Mouse (Mus musculus) splenic B cell, adult 2 months (primary cell): ENCODE results near the gene Sh3yl1.
A peak's percentile ranks its signal among the peaks of the same experiment; 100 is the strongest.

ENCODE experiments used
- DNase-seq: peaks from one replicate; pipeline ENCODE4 v3.0.0-alpha.2; 2011; ENCODE audit warnings: low read depth, low spot score
- H3K27me3 ChIP-seq: 2 replicates; pipeline ENCODE4 v1.6.1; 2012; ENCODE audit warnings: mild to moderate bottlenecking, low read length, moderate library complexity, mixed read lengths; ENCODE audit not compliant: control insufficient read depth, poor library complexity, insufficient read depth, severe bottlenecking
- H3K36me3 ChIP-seq: 2 replicates; pipeline ENCODE4 v1.6.1; 2012; ENCODE audit warnings: mild to moderate bottlenecking, low read length, moderate library complexity, mixed read lengths; ENCODE audit not compliant: control insufficient read depth, poor library complexity, insufficient read depth, severe bottlenecking

Gene Sh3yl1

GRCm38 (mm10) chr12:30912048-30912381, 547 bp downstream of the Sh3yl1 start:
- H3K27me3 ChIP-seq, result no peaks in the 10 kb centered on the region
- no peaks in the 10 kb centered on the region for H3K36me3 ChIP-seq
- peak; percentile 38 for DNase-seq

- no peaks in the 10 kb centered on the region for H3K27me3 ChIP-seq
- H3K36me3 ChIP-seq, result no peaks in the 10 kb centered on the region
- DNase-seq, result no peak
Observed at GRCm38 (mm10) chr12:30912840-30913239, 1.4 kb downstream of the Sh3yl1 start.

GRCm38 (mm10) chr12:30922401-30922800, 10.9 kb downstream of the Sh3yl1 start:
- H3K36me3 ChIP-seq, result no peaks in the 10 kb centered on the region
- H3K27me3 ChIP-seq, result no peaks in the 10 kb centered on the region
- DNase-seq, result peak; percentile 5

- DNase-seq, result no peak
- Histone ChIP-seq H3K36me3 (no peaks in the 10 kb centered on the region), H3K27me3 (no peaks in the 10 kb centered on the region)
Observed at GRCm38 (mm10) chr12:30928182-30928581, 16.7 kb downstream of the Sh3yl1 start.

- no peak for DNase-seq
- Histone ChIP-seq H3K27me3 (no peaks in the 10 kb centered on the region), H3K36me3 (no peaks in the 10 kb centered on the region)
Observed at GRCm38 (mm10) chr12:30933299-30933698, 21.8 kb downstream of the Sh3yl1 start.

GRCm38 (mm10) chr12:30936899-30937298, 25.4 kb downstream of the Sh3yl1 start:
- no peak for DNase-seq
- Histone ChIP-seq H3K27me3 (no peaks in the 10 kb centered on the region), H3K36me3 (no peaks in the 10 kb centered on the region)

- Histone ChIP-seq H3K36me3 (no peaks in the 10 kb centered on the region), H3K27me3 (no peaks in the 10 kb centered on the region)
- DNase-seq, result no peak
Observed at GRCm38 (mm10) chr12:30943057-30943986, 31.9 kb downstream of the Sh3yl1 start.

GRCm38 (mm10) chr12:30944197-30944596, 32.7 kb downstream of the Sh3yl1 start:
- no peaks in the 10 kb centered on the region for H3K27me3 ChIP-seq
- no peak for DNase-seq
- no peaks in the 10 kb centered on the region for H3K36me3 ChIP-seq

- no peak for DNase-seq
- Histone ChIP-seq H3K27me3 (no peaks in the 10 kb centered on the region), H3K36me3 (no peaks in the 10 kb centered on the region)
Observed at GRCm38 (mm10) chr12:30970700-30971099, 59.2 kb downstream of the Sh3yl1 start.

GRCm38 (mm10) chr12:31003795-31004194, 92.3 kb downstream of the Sh3yl1 start:
- H3K36me3 ChIP-seq, result no peaks in the 10 kb centered on the region
- H3K27me3 ChIP-seq, result no peaks in the 10 kb centered on the region
- DNase-seq, result no peak

- H3K27me3 ChIP-seq, result no peaks in the 10 kb centered on the region
Observed at GRCm38 (mm10) chr12:31005010-31005409, 93.5 kb downstream of the Sh3yl1 start.

GRCm38 (mm10) chr12:31008171-31008570, 96.7 kb downstream of the Sh3yl1 start:
- Histone ChIP-seq H3K27me3 (no peaks in the 10 kb centered on the region), H3K36me3 (no peaks in the 10 kb centered on the region)
- DNase-seq, result no peak

More at GRCm38 (mm10) chr12:31005010-31005409, 93.5 kb downstream of the Sh3yl1 start:
- no peaks in the 10 kb centered on the region for H3K36me3 ChIP-seq
- DNase-seq, result peak; percentile 45
